14 mouse cellular contexts compared by ENCODE assay signal in genomic region chr16:25865096-25865869, GRCm38 (mm10).
A peak's percentile ranks its signal among the peaks of the same experiment; 100 is the strongest.
DNase-seq lines count a peak whose midpoint lies in the region; ATAC-seq and TF ChIP-seq lines count a peak whose summit lies in the region.
"Had no signal": no experiment of that assay in that cellular context is flagged by ENCODE, and none has a peak within 500 bp of the region (broad histone marks: within the 10 kb centered on the region; RNA-seq: fewer than 3 reads in every experiment).

No protein-coding gene starts in this region.

- no peaks in the 10 kb centered on the region for H3K36me3 ChIP-seq in kidney, embryonic 15.5 days
- H3K36me3 ChIP-seq in limb, embryonic 14.5 days (ENCODE audit: control insufficient read depth, insufficient read depth, low read length) = no peaks in the 10 kb centered on the region
- no peaks in the 10 kb centered on the region for H3K36me3 ChIP-seq in liver, embryonic 11.5 days (ENCODE audit: control insufficient read depth, insufficient read depth, low read length)
- H3K36me3 ChIP-seq: forebrain, embryonic 12.5 days; G1E; liver, embryonic 12.5 days; midbrain, embryonic 12.5 days had no signal

- no peak overlapping the region for H3K4me3 ChIP-seq in kidney, embryonic 15.5 days (replicated peaks)
- no peak overlapping the region for H3K4me3 ChIP-seq in limb, embryonic 14.5 days (replicated peaks; ENCODE audit: low read length)
- H3K4me3 ChIP-seq in liver, embryonic 11.5 days (ENCODE audit: low read depth, low read length) = no peak overlapping the region
- H3K4me3 ChIP-seq: forebrain, embryonic 12.5 days; liver, embryonic 12.5 days; midbrain, embryonic 12.5 days had no signal

- CTCF ChIA-PET in Patski (lab: Charles Lee) = interaction anchor here (0.9 to 2.2 kb wide), 4 partner anchors 9 to 99 kb away, joined by 3 to 8 read pairs (median 4); no protein-coding TSS in a partner anchor

- no peak overlapping the region for H3K27ac ChIP-seq in kidney, embryonic 15.5 days
- no peak overlapping the region for H3K27ac ChIP-seq in limb, embryonic 14.5 days (replicated peaks; ENCODE audit: low read depth, low read length)
- no peak overlapping the region for H3K27ac ChIP-seq in liver, embryonic 11.5 days (ENCODE audit: low read depth, low read length)
- H3K27ac ChIP-seq: forebrain, embryonic 12.5 days; liver, embryonic 12.5 days; midbrain, embryonic 12.5 days had no signal

- no peak for ATAC-seq in kidney, embryonic 15.5 days (replicated peaks; ENCODE audit: low FRiP score)
- peak; percentile 44 for ATAC-seq in Patski
- no peak for ATAC-seq in limb, embryonic 14.5 days (ENCODE audit: low FRiP score, low read depth)
- ATAC-seq in erythroid progenitor cell, adult 5-6 weeks (replicated peaks; ENCODE audit: low FRiP score, poor library complexity, severe bottlenecking) = no peak
- no peak for ATAC-seq in liver, embryonic 11.5 days (replicated peaks; ENCODE audit: low FRiP score)
- ATAC-seq: liver, embryonic 12.5 days had no signal

- DNase-seq in kidney, postnatal 4 days = peak; percentile 15 to 40
- peak; percentile 6 for DNase-seq in Patski (ENCODE audit: low read depth, low spot score)
- DNase-seq in brain, embryonic 18.5 days (ENCODE audit: low read depth, low spot score) = peak; percentile 8
- peak; percentile 38 for DNase-seq in limb, embryonic 14.5 days (ENCODE audit: low spot score)
- no peak for DNase-seq in liver, embryonic 11.5 days (ENCODE audit: low spot score)
- DNase-seq: adrenal gland, postnatal 14 days; cerebellum, adult 9-11 months; thymus, postnatal 4 days had no signal

- no peak for TF ChIP-seq CTCF in Patski (IDR thresholded peaks at IDR 0.05)

- in situ Hi-C loops in Patski (cut with MboI; ENCODE audit: low pct_unique_long_range_greater_than_20kb) = no loop called here

- WGBS in kidney, embryonic 15.5 days = 65% methylated on average over 7 of the region's 7 CpGs
- 35% methylated on average over 7 of the region's 7 CpGs for WGBS in limb, embryonic 14.5 days
- 68% methylated on average over 7 of the region's 7 CpGs for WGBS in liver, embryonic 11.5 days

- no peak for TF ChIP-seq POLR2A in limb, embryonic 14.5 days (IDR thresholded peaks at IDR 0.05; ENCODE audit: borderline replicate concordance, extremely low read depth, insufficient read depth, insufficient read length)

- no peaks in the 10 kb centered on the region for H3K9me3 ChIP-seq in kidney, embryonic 15.5 days (replicated peaks)
- no peaks in the 10 kb centered on the region for H3K9me3 ChIP-seq in limb, embryonic 14.5 days (ENCODE audit: control insufficient read depth, low read length)
- no peaks in the 10 kb centered on the region for H3K9me3 ChIP-seq in liver, embryonic 11.5 days (ENCODE audit: control insufficient read depth, low read length)
- H3K9me3 ChIP-seq: forebrain, embryonic 12.5 days; liver, embryonic 12.5 days; midbrain, embryonic 12.5 days had no signal

- no peaks in the 10 kb centered on the region for H3K4me1 ChIP-seq in kidney, embryonic 15.5 days
- H3K4me1 ChIP-seq in limb, embryonic 14.5 days (ENCODE audit: control insufficient read depth, insufficient read depth, low read length) = peaks cover 5% of the 10 kb centered on the region; the same call in 1 of the 2 replicates
- no peaks in the 10 kb centered on the region for H3K4me1 ChIP-seq in liver, embryonic 11.5 days (replicated peaks; ENCODE audit: control insufficient read depth, insufficient read depth, low read length)
- H3K4me1 ChIP-seq: forebrain, embryonic 12.5 days; liver, embryonic 12.5 days had no signal

- no peak overlapping the region for H3K9ac ChIP-seq in kidney, embryonic 15.5 days
- H3K9ac ChIP-seq in limb, embryonic 14.5 days (ENCODE audit: low read depth, low read length, severe bottlenecking) = no peak overlapping the region
- H3K9ac ChIP-seq in liver, embryonic 11.5 days (ENCODE audit: low read depth, low read length) = no peak overlapping the region
- H3K9ac ChIP-seq: forebrain, embryonic 12.5 days; liver, embryonic 12.5 days; midbrain, embryonic 12.5 days had no signal

- POLR2A ChIA-PET in Patski (lab: Charles Lee) = no interaction called here

- no peaks in the 10 kb centered on the region for H3K27me3 ChIP-seq in kidney, embryonic 15.5 days
- H3K27me3 ChIP-seq in Patski = no peaks in the 10 kb centered on the region
- H3K27me3 ChIP-seq in limb, embryonic 14.5 days (ENCODE audit: control insufficient read depth, insufficient read depth, low read length) = no peaks in the 10 kb centered on the region
- no peaks in the 10 kb centered on the region for H3K27me3 ChIP-seq in liver, embryonic 11.5 days (replicated peaks; ENCODE audit: control insufficient read depth, insufficient read depth, low read length)
- H3K27me3 ChIP-seq: forebrain, embryonic 12.5 days; liver, embryonic 12.5 days; midbrain, embryonic 12.5 days had no signal

- H3K4me2 ChIP-seq in kidney, embryonic 15.5 days = no peak overlapping the region
- no peak overlapping the region for H3K4me2 ChIP-seq in limb, embryonic 14.5 days (replicated peaks; ENCODE audit: low read depth, low read length, severe bottlenecking)
- no peak overlapping the region for H3K4me2 ChIP-seq in liver, embryonic 11.5 days
- H3K4me2 ChIP-seq: forebrain, embryonic 12.5 days; liver, embryonic 12.5 days; midbrain, embryonic 12.5 days had no signal
